Mouse (Mus musculus) midbrain, embryonic 14.5 days (tissue): ENCODE measurements around the gene Ctr9. TPM values are rescaled to one million over a fixed set of nuclear protein-coding genes. Genes with fewer than 3 reads are reported as not detected.

Experiments used
- ATAC-seq: fragments of 200-750 bp; cut with Nextera tagmentation; 2 replicates; pipeline ENCODE4 v1.8.0; 2017; ENCODE audit warnings: moderate number of reproducible peaks, moderate library complexity; ENCODE audit not compliant: low FRiP score, low TSS enrichment
- DNase-seq: peaks from one replicate; pipeline ENCODE4 v3.0.0-alpha.2; 2015
- H3K27ac ChIP-seq: fragments of 300-500 bp; sonication (generic); replicated peaks from 2 replicates; pipeline ENCODE4 v1.5.1; 2014; ENCODE audit warnings: mild to moderate bottlenecking, low read depth, low read length, moderate library complexity
- H3K27me3 ChIP-seq: fragments of 300-500 bp; sonication (generic); 2 replicates; pipeline ENCODE4 v1.6.1; 2014; ENCODE audit warnings: low read length, control low read depth, mixed read lengths; ENCODE audit not compliant: control insufficient read depth, insufficient read depth
- H3K36me3 ChIP-seq: fragments of 300-500 bp; sonication (generic); 2 replicates; pipeline ENCODE4 v1.6.1; 2014; ENCODE audit warnings: low read length, control low read depth; ENCODE audit not compliant: control insufficient read depth, insufficient read depth
- H3K4me1 ChIP-seq: fragments of 300-500 bp; sonication (generic); 2 replicates; pipeline ENCODE4 v1.6.1; 2014; ENCODE audit warnings: mild to moderate bottlenecking, antibody characterized with exemption, low read length, control low read depth; ENCODE audit not compliant: control insufficient read depth, insufficient read depth
- H3K4me2 ChIP-seq: fragments of 300-500 bp; sonication (generic); 2 replicates; pipeline ENCODE4 v1.6.1; 2014; ENCODE audit warnings: mild to moderate bottlenecking, low read length, moderate library complexity
- H3K4me3 ChIP-seq: fragments of 300-500 bp; sonication (generic); replicated peaks from 2 replicates; pipeline ENCODE4 v1.5.1; 2014; ENCODE audit warnings: low read depth, low read length
- H3K9ac ChIP-seq: fragments of 300-500 bp; sonication (generic); replicated peaks from 2 replicates; pipeline ENCODE4 v1.6.1; 2014; ENCODE audit warnings: mild to moderate bottlenecking, low read length, moderate library complexity
- H3K9me3 ChIP-seq: fragments of 300-500 bp; sonication (generic); 2 replicates; pipeline ENCODE4 v1.6.1; 2016; ENCODE audit warnings: low read length, control low read depth, mixed read lengths; ENCODE audit not compliant: control insufficient read depth
- WGBS: fragments of 180-500 bp; shearing (Covaris S2); extraction: QIAGEN DNeasy Blood & Tissue Kit; methylation state at CpG from one replicate; pipeline ENCODE4 v1.1.7; 2014; 5-methylcytosine and 5-hydroxymethylcytosine counted together
- polyA plus RNA-seq: library from polyadenylated mRNA; unstranded; fragments of >200 nt; fragmentation: Nextera tagmentation; extraction: Ambion mirVana; gene quantifications from 2 replicates; pipeline ENCODE4 v1.2.1, GENCODE M21; 2014

Gene Ctr9
- polyA plus RNA-seq, 1 experiment from 2014 or later, result 90.4 TPM

DNA sequence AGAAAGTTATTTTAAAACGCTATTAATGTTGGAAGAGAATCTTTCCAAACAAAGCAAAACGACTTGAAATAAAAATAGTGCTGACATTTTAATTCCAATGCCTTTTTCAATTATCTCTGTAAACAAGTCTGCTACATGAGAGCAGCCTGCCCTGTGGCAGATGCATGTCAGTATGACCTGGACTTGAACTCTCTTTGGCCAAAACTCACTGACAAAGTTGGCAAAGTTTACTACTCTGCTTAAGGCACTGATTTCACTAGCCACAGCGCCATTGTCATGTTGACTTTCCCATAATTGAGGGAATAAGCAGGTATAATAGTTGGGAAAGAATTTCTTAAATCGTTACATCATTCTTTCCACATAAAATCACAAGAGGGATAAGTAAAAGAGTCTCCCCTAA lies 7.9 kb upstream of the Ctr9 start:
- WGBS, result 88% methylated on average over 4 of the region's 4 CpGs
- ATAC-seq (no peak), DNase-seq (no peak)
- no peak overlapping the region for H3K27ac ChIP-seq
- H3K36me3 ChIP-seq, result no peaks in the 10 kb centered on the region
- H3K4me1 ChIP-seq, result no peaks in the 10 kb centered on the region
- H3K27me3 ChIP-seq, result no peaks in the 10 kb centered on the region
- H3K9me3 ChIP-seq, result no peaks in the 10 kb centered on the region
- no peak overlapping the region for H3K4me2 ChIP-seq
- H3K4me3 ChIP-seq, result no peak overlapping the region
- H3K9ac ChIP-seq, result no peak overlapping the region

GRCm38 (mm10) chr7:111024068-111024594 lies 4.6 kb upstream of the Ctr9 start:
- H3K9me3 ChIP-seq, result no peaks in the 10 kb centered on the region
- no peak for ATAC-seq
- no peaks in the 10 kb centered on the region for H3K27me3 ChIP-seq
- H3K36me3 ChIP-seq, result no peaks in the 10 kb centered on the region
- H3K4me3 ChIP-seq, result no peak overlapping the region
- no peak overlapping the region for H3K27ac ChIP-seq
- no peak overlapping the region for H3K4me2 ChIP-seq
- no peak overlapping the region for H3K9ac ChIP-seq
- 23% methylated on average over 8 of the region's 8 CpGs for WGBS
- peak; percentile 31 for DNase-seq
- H3K4me1 ChIP-seq, result no peaks in the 10 kb centered on the region

GRCm38 (mm10) chr7:111024912-111025311 lies 3.8 kb upstream of the Ctr9 start:
- Histone ChIP-seq H3K27me3 (no peaks in the 10 kb centered on the region), H3K9me3 (no peaks in the 10 kb centered on the region), H3K4me2 (no peak overlapping the region), H3K9ac (no peak overlapping the region), H3K4me3 (no peak overlapping the region), H3K27ac (no peak overlapping the region), H3K4me1 (peaks cover 6% of the 10 kb centered on the region), H3K36me3 (no peaks in the 10 kb centered on the region)
- ATAC-seq (no peak), DNase-seq (no peak)
- 75% methylated on average over 4 of the region's 4 CpGs for WGBS

DNA sequence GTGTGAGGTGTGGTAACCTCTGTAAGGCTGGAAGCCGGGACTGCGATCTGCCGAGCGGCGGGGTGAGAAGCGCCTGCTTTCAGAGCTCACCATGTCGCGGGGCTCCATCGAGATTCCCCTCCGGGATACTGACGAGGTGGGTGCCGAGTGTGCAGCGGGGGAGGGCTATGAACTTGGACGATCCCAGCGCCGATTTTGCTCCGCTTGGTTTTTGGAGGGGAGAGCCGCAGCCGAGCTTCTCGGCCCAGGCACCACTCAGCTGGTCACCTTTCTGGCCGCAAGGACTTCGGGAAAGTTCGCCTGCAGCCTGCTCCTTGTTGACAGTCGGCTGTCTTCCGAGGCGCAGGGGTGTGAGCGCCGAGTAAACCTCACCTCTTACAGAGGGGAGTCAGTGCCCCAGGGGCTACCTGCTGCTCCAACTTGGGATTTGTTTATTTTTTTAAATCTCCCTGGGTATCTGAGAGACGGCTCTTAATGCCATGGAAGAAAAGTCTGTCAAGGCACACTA lies 349 bp downstream of the Ctr9 start:
- Histone ChIP-seq H3K27me3 (no peaks in the 10 kb centered on the region), H3K4me1 (peaks cover 11% of the 10 kb centered on the region), H3K9ac (peak overlapping the region; percentile 76), H3K9me3 (no peaks in the 10 kb centered on the region), H3K36me3 (peaks cover 23% of the 10 kb centered on the region), H3K4me2 (peak overlapping the region; percentile 79), H3K4me3 (peak overlapping the region; percentile 96), H3K27ac (peak overlapping the region; percentile 94)
- DNase-seq (no peak), ATAC-seq (peak; percentile 19; the same call in 1 of the 2 replicates)
- under 1% methylated on average over 29 of the region's 29 CpGs for WGBS

GRCm38 (mm10) chr7:111048920-111049319 lies 20.2 kb downstream of the Ctr9 start:
- no peaks in the 10 kb centered on the region for H3K9me3 ChIP-seq
- H3K9ac ChIP-seq, result no peak overlapping the region
- no peak overlapping the region for H3K27ac ChIP-seq
- WGBS, result 89% methylated on average over 5 of the region's 5 CpGs
- no peak for DNase-seq
- no peak overlapping the region for H3K4me2 ChIP-seq
- H3K27me3 ChIP-seq, result no peaks in the 10 kb centered on the region
- no peaks in the 10 kb centered on the region for H3K4me1 ChIP-seq
- H3K36me3 ChIP-seq, result peaks cover 95% of the 10 kb centered on the region
- ATAC-seq, result no peak
- H3K4me3 ChIP-seq, result no peak overlapping the region

DNA sequence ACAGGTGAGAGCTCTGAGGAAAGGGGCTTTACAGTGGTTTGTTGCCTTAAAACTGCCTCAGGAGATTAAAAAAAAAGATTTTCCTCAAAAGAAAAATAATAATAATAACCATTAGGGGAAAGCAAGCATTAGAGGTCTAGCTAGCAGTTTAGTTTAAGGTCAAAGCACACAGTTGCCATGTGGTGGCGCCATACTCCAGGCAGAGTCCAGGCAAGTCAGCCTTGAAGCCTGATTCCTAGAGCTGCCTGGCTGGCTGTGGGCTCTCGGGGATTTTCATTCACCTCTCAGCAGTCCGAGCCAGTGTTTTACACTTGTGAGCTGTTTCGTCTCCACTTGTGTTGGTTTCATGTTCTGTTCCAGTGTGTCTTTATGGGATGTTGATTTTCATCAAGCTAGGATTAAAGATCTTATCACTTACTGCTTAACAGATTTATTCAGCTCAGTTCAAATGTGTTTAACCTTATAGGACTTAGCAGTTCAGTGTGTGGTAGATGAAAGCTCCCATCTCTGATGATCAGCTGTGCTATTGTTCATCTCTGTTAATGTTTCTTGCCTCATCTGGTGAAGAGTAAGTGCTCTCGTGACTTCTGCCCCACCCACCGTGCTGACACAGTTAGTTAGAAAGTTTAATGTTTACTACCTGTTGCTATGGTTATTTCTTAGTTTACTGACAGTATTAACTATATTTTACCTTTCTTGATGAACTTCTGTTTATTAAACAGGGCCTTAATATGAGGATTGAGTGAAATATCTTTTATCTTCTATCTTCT lies 21.1 kb downstream of the Ctr9 start:
- DNase-seq (peak; percentile 78), ATAC-seq (no peak)
- H3K4me2 ChIP-seq, result no peak overlapping the region
- H3K27me3 ChIP-seq, result no peaks in the 10 kb centered on the region
- peaks cover 95% of the 10 kb centered on the region for H3K36me3 ChIP-seq
- WGBS, result 58% methylated on average over 6 of the region's 6 CpGs
- H3K9ac ChIP-seq, result no peak overlapping the region
- no peaks in the 10 kb centered on the region for H3K9me3 ChIP-seq
- no peak overlapping the region for H3K27ac ChIP-seq
- H3K4me1 ChIP-seq, result no peaks in the 10 kb centered on the region
- H3K4me3 ChIP-seq, result no peak overlapping the region

DNA sequence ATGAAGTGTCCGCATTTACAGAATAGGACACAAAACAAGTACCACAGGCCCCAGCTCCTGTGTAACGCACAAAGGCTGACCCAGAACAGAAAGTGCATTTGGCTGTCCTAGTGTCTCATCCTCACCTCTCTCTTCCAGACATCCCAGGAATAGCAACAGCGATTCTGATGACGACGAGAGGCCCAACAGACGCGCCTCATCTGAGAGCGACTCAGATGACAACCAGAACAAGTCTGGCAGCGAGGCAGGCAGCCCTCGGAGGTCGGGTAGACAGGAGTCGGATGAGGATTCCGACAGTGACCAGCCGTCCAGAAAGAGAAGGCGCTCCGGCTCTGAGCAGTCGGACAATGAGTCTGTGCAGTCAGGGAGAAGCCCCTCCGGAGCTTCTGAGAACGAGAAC lies 26.5 kb downstream of the Ctr9 start:
- DNase-seq (no peak), ATAC-seq (no peak)
- Histone ChIP-seq H3K4me1 (peaks cover 2% of the 10 kb centered on the region; the same call in 1 of the 2 replicates), H3K9me3 (no peaks in the 10 kb centered on the region), H3K36me3 (peaks cover 61% of the 10 kb centered on the region), H3K9ac (no peak overlapping the region), H3K27ac (no peak overlapping the region), H3K4me2 (no peak overlapping the region), H3K27me3 (no peaks in the 10 kb centered on the region), H3K4me3 (no peak overlapping the region)
- 92% methylated on average over 19 of the region's 19 CpGs for WGBS

DNA sequence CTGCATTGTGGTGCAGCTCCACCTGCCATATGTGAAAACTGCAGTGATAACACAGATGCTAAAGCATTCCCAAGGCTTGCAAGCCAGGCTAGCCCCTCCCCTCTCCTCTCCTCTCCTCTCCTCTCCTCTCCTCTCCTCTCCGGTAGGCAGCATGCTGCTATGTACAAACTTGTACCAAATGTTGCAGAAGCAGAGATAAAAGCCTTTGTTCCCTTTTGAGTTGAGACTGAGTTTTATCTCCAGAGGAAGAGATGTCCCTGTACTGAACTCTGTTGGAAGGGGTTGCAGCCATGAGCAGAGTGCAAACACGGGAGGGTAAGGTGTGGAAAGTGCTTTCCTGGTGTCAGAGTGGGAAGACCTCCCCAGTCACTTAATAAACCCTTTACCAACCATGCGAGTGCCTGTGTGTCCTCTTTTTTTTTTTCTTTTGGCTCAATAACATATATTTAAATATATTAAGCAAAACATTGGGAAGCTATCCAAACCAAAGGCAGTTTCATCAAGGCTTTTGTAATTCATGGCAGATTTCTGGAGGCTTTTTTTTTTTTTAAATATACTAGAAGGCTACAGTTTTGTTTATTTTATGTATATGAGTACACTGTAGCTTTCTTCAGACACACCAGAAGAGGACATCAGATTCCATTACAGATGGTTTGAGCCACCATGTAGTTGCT lies 27.4 kb downstream of the Ctr9 start:
- Histone ChIP-seq H3K27ac (no peak overlapping the region), H3K9me3 (no peaks in the 10 kb centered on the region), H3K27me3 (no peaks in the 10 kb centered on the region), H3K9ac (no peak overlapping the region), H3K4me1 (peaks cover 2% of the 10 kb centered on the region; the same call in 1 of the 2 replicates), H3K4me2 (no peak overlapping the region), H3K4me3 (no peak overlapping the region), H3K36me3 (peaks cover 52% of the 10 kb centered on the region)
- ATAC-seq, result no peak
- no peak for DNase-seq
- WGBS, result 91% methylated on average over 3 of the region's 3 CpGs
